Comparison of ENCODE assay signal across 18 mouse cellular contexts in genomic region chr10:127154652-127155051, GRCm38 (mm10). TPM values are rescaled to one million over a fixed set of nuclear protein-coding genes. Genes with fewer than 3 reads are reported as not detected.
A peak's percentile ranks its signal among the peaks of the same experiment; 100 is the strongest.
DNase-seq lines count a peak whose midpoint lies in the region; ATAC-seq and TF ChIP-seq lines count a peak whose summit lies in the region.
"Had no signal": no experiment of that assay in that cellular context is flagged by ENCODE, and none has a peak within 500 bp of the region (broad histone marks: within the 10 kb centered on the region; RNA-seq: fewer than 3 reads in every experiment).

No protein-coding gene starts in this region.

- H3K4me3 ChIP-seq in kidney, embryonic 14.5 days (ENCODE audit: low read length), result no peak overlapping the region
- no peak overlapping the region for H3K4me3 ChIP-seq in liver, adult 2 months (ENCODE audit: insufficient read depth, low read depth, low read length)
- H3K4me3 ChIP-seq in liver, embryonic 11.5 days (ENCODE audit: low read depth, low read length), result no peak overlapping the region
- no peak overlapping the region for H3K4me3 ChIP-seq in intestine, embryonic 16.5 days (ENCODE audit: low read length)
- H3K4me3 ChIP-seq in forebrain, embryonic 14.5 days (ENCODE audit: low read depth, low read length), result no peak overlapping the region
- H3K4me3 ChIP-seq: embryonic facial prominence, embryonic 12.5 days; heart, embryonic 10.5 days; hindbrain, embryonic 12.5 days had no signal

- ATAC-seq in kidney, embryonic 14.5 days (ENCODE audit: low FRiP score, low TSS enrichment), result peak; percentile 51; the same call in 1 of the 2 replicates
- ATAC-seq in liver, embryonic 11.5 days (replicated peaks; ENCODE audit: low FRiP score), result no peak
- 0 out of 2 replicates have a peak, but pooled peaks have one; percentile 10 for ATAC-seq in intestine, embryonic 16.5 days
- ATAC-seq in forebrain, embryonic 14.5 days, result no peak
- ATAC-seq: forebrain, embryonic 16.5 days had no signal

- no peaks in the 10 kb centered on the region for H3K9me3 ChIP-seq in kidney, embryonic 14.5 days (ENCODE audit: control insufficient read depth, low read length)
- H3K9me3 ChIP-seq in liver, embryonic 11.5 days (ENCODE audit: control insufficient read depth, low read length), result no peaks in the 10 kb centered on the region
- H3K9me3 ChIP-seq in intestine, embryonic 16.5 days (ENCODE audit: control insufficient read depth, low read length), result no peaks in the 10 kb centered on the region
- H3K9me3 ChIP-seq in forebrain, embryonic 14.5 days (replicated peaks; ENCODE audit: control insufficient read depth, low read length), result no peaks in the 10 kb centered on the region
- H3K9me3 ChIP-seq: embryonic facial prominence, embryonic 12.5 days; heart, embryonic 10.5 days; hindbrain, embryonic 12.5 days had no signal

- H3K4me1 ChIP-seq in kidney, embryonic 14.5 days (ENCODE audit: control insufficient read depth, insufficient read depth, low read length), result no peaks in the 10 kb centered on the region
- H3K4me1 ChIP-seq in liver, adult 2 months (ENCODE audit: control insufficient read depth, insufficient read depth, low read length), result peaks cover 16% of the 10 kb centered on the region
- no peaks in the 10 kb centered on the region for H3K4me1 ChIP-seq in liver, embryonic 11.5 days (replicated peaks; ENCODE audit: control insufficient read depth, insufficient read depth, low read length)
- peaks cover 13% of the 10 kb centered on the region for H3K4me1 ChIP-seq in intestine, embryonic 16.5 days (ENCODE audit: control insufficient read depth, insufficient read depth, low read length)
- H3K4me1 ChIP-seq in forebrain, embryonic 14.5 days (ENCODE audit: control insufficient read depth, insufficient read depth, low read length), result no peaks in the 10 kb centered on the region
- H3K4me1 ChIP-seq: embryonic facial prominence, embryonic 12.5 days; heart, embryonic 10.5 days; hindbrain, embryonic 12.5 days had no signal

- no peak overlapping the region for H3K9ac ChIP-seq in kidney, embryonic 14.5 days (ENCODE audit: low read depth, low read length)
- H3K9ac ChIP-seq in liver, adult 2 months (ENCODE audit: low read depth, low read length), result no peak overlapping the region
- no peak overlapping the region for H3K9ac ChIP-seq in liver, embryonic 11.5 days (ENCODE audit: low read depth, low read length)
- H3K9ac ChIP-seq in intestine, embryonic 16.5 days (ENCODE audit: low read depth, low read length), result no peak overlapping the region
- no peak overlapping the region for H3K9ac ChIP-seq in forebrain, embryonic 14.5 days (ENCODE audit: low read length)
- H3K9ac ChIP-seq: embryonic facial prominence, embryonic 12.5 days; hindbrain, embryonic 12.5 days had no signal

- no peak for TF ChIP-seq CTCF in liver, adult 2 months (IDR thresholded peaks at IDR 0.05; ENCODE audit: low read depth, low read length)

- H3K27me3 ChIP-seq in kidney, embryonic 14.5 days (ENCODE audit: control insufficient read depth, insufficient read depth, low read length), result no peaks in the 10 kb centered on the region
- no peaks in the 10 kb centered on the region for H3K27me3 ChIP-seq in liver, adult 2 months (ENCODE audit: control insufficient read depth, insufficient read depth, low read length)
- no peaks in the 10 kb centered on the region for H3K27me3 ChIP-seq in liver, embryonic 11.5 days (replicated peaks; ENCODE audit: control insufficient read depth, insufficient read depth, low read length)
- H3K27me3 ChIP-seq in intestine, embryonic 16.5 days (replicated peaks; ENCODE audit: control insufficient read depth, insufficient read depth, low read length), result no peaks in the 10 kb centered on the region
- H3K27me3 ChIP-seq in forebrain, embryonic 14.5 days (replicated peaks; ENCODE audit: control insufficient read depth, insufficient read depth, low read length), result no peaks in the 10 kb centered on the region
- H3K27me3 ChIP-seq: embryonic facial prominence, embryonic 12.5 days had no signal

- 68% methylated on average over 5 of the region's 5 CpGs for WGBS in kidney, embryonic 14.5 days
- WGBS in liver, adult 2 months, result 68% methylated on average over 5 of the region's 5 CpGs
- WGBS in liver, embryonic 11.5 days, result 80% methylated on average over 5 of the region's 5 CpGs
- 80% methylated on average over 5 of the region's 5 CpGs for WGBS in intestine, embryonic 16.5 days
- 84% methylated on average over 5 of the region's 5 CpGs for WGBS in forebrain, embryonic 14.5 days

- H3K27ac ChIP-seq in kidney, embryonic 14.5 days (ENCODE audit: low read depth, low read length), result peak overlapping the region; percentile 71; the same call in 1 of the 2 replicates
- H3K27ac ChIP-seq in liver, adult 2 months (replicated peaks; ENCODE audit: insufficient read depth, low read depth, low read length), result peak overlapping the region; percentile 29
- no peak overlapping the region for H3K27ac ChIP-seq in liver, embryonic 11.5 days (ENCODE audit: low read depth, low read length)
- no peak overlapping the region for H3K27ac ChIP-seq in intestine, embryonic 16.5 days (ENCODE audit: low read length)
- no peak overlapping the region for H3K27ac ChIP-seq in forebrain, embryonic 14.5 days (ENCODE audit: low read depth, low read length)
- H3K27ac ChIP-seq: embryonic facial prominence, embryonic 12.5 days; heart, embryonic 10.5 days; hindbrain, embryonic 12.5 days had no signal

- TF ChIP-seq POLR2A in liver, adult 2 months (IDR thresholded peaks at IDR 0.05; ENCODE audit: extremely low read depth, insufficient read depth, low read length), result no peak

- no peaks in the 10 kb centered on the region for H3K36me3 ChIP-seq in kidney, embryonic 14.5 days (ENCODE audit: control insufficient read depth, insufficient read depth, low read length)
- no peaks in the 10 kb centered on the region for H3K36me3 ChIP-seq in liver, adult 2 months (ENCODE audit: control insufficient read depth, insufficient read depth, low read length)
- H3K36me3 ChIP-seq in liver, embryonic 11.5 days (ENCODE audit: control insufficient read depth, insufficient read depth, low read length), result no peaks in the 10 kb centered on the region
- no peaks in the 10 kb centered on the region for H3K36me3 ChIP-seq in intestine, embryonic 16.5 days (ENCODE audit: control insufficient read depth, insufficient read depth, low read length)
- no peaks in the 10 kb centered on the region for H3K36me3 ChIP-seq in forebrain, embryonic 14.5 days (ENCODE audit: control insufficient read depth, insufficient read depth, low read length)
- H3K36me3 ChIP-seq: embryonic facial prominence, embryonic 12.5 days; heart, embryonic 10.5 days; hindbrain, embryonic 12.5 days had no signal

- no peak for DNase-seq in kidney, postnatal 25 days
- no peak for DNase-seq in liver, adult 2 months (ENCODE audit: extremely low read depth, low read depth, low spot score)
- DNase-seq in liver, embryonic 11.5 days (ENCODE audit: low spot score), result no peak
- DNase-seq in forebrain, embryonic 14.5 days (ENCODE audit: low spot score), result no peak
- DNase-seq: adrenal gland, postnatal 10 days; cerebellum, adult 11-12 months; cerebellum, adult 9-10 months; cerebellum, postnatal 25 days; gastrocnemius, postnatal 10 days; heart, adult 18-20 months; heart, postnatal 10 days; heart, postnatal 4 days had no signal

- no peak overlapping the region for H3K4me2 ChIP-seq in kidney, embryonic 14.5 days (replicated peaks; ENCODE audit: low read depth, low read length)
- no peak overlapping the region for H3K4me2 ChIP-seq in liver, embryonic 11.5 days
- H3K4me2 ChIP-seq in intestine, embryonic 16.5 days (ENCODE audit: low read depth, low read length), result no peak overlapping the region
- H3K4me2 ChIP-seq in forebrain, embryonic 14.5 days (ENCODE audit: low read length), result no peak overlapping the region
- H3K4me2 ChIP-seq: embryonic facial prominence, embryonic 12.5 days; hindbrain, embryonic 12.5 days had no signal

- no peaks in the 10 kb centered on the region for H3K79me2 ChIP-seq in liver, adult 2 months (ENCODE audit: control insufficient read depth, insufficient read depth, low read length)

RNA-seq across cellular contexts. Expression of gene B4galnt1, which starts 10.4 kb away (rescaled TPM):
- polyA plus RNA-seq in kidney, embryonic 14.5 days (2014; fragmentation: Nextera tagmentation; extraction: Ambion mirVana), result 6.2 and 8.7 TPM in 2 replicates
- total RNA-seq in liver, adult 2 months (2014; rRNA removed), result 21.9 and 36.3 TPM in 2 replicates
- polyA plus RNA-seq in liver, adult 2 months (2012; rRNA removed), result 85.0 and 89.8 TPM in 2 replicates
- 21.6 and 26.3 TPM in 2 replicates for polyA plus RNA-seq in liver, embryonic 11.5 days (2014; fragmentation: Nextera tagmentation; extraction: Ambion mirVana)
- 65.6 and 66.7 TPM in 2 replicates for polyA plus RNA-seq in intestine, embryonic 16.5 days (2015; fragmentation: Nextera tagmentation; extraction: Ambion mirVana)
- 30.7 and 46.8 TPM in 2 replicates for polyA plus RNA-seq in forebrain, embryonic 14.5 days (2014; fragmentation: Nextera tagmentation; extraction: Ambion mirVana)

RNA-seq across cellular contexts. Expression of gene Slc26a10, which starts 25.8 kb away (rescaled TPM):
- 2.0 and 2.3 TPM in 2 replicates for polyA plus RNA-seq in kidney, embryonic 14.5 days (2014; fragmentation: Nextera tagmentation; extraction: Ambion mirVana)
- total RNA-seq in liver, adult 2 months (2014; rRNA removed), result 1.3 and 3.1 TPM in 2 replicates
- polyA plus RNA-seq in liver, adult 2 months (2012; rRNA removed), result 4.1 and 5.8 TPM in 2 replicates
- 3.6 and 5.2 TPM in 2 replicates for polyA plus RNA-seq in liver, embryonic 11.5 days (2014; fragmentation: Nextera tagmentation; extraction: Ambion mirVana)
- 1.0 and 1.1 TPM in 2 replicates for polyA plus RNA-seq in intestine, embryonic 16.5 days (2015; fragmentation: Nextera tagmentation; extraction: Ambion mirVana)
- 0.69 and 0.95 TPM in 2 replicates for polyA plus RNA-seq in forebrain, embryonic 14.5 days (2014; fragmentation: Nextera tagmentation; extraction: Ambion mirVana)

RNA-seq across cellular contexts. Expression of gene Os9, which starts 33.7 kb away (rescaled TPM):
- polyA plus RNA-seq in kidney, embryonic 14.5 days (2014; fragmentation: Nextera tagmentation; extraction: Ambion mirVana), result 31.4 and 47.5 TPM in 2 replicates
- 130 TPM in 2 replicates for total RNA-seq in liver, adult 2 months (2014; rRNA removed)
- 128 and 130 TPM in 2 replicates for polyA plus RNA-seq in liver, adult 2 months (2012; rRNA removed)
- 51.2 and 54.7 TPM in 2 replicates for polyA plus RNA-seq in liver, embryonic 11.5 days (2014; fragmentation: Nextera tagmentation; extraction: Ambion mirVana)
- polyA plus RNA-seq in intestine, embryonic 16.5 days (2015; fragmentation: Nextera tagmentation; extraction: Ambion mirVana), result 110 and 116 TPM in 2 replicates
- 53.0 and 66.3 TPM in 2 replicates for polyA plus RNA-seq in forebrain, embryonic 14.5 days (2014; fragmentation: Nextera tagmentation; extraction: Ambion mirVana)

RNA-seq across cellular contexts. Expression of gene Arhgef25, which starts 35.2 kb away (rescaled TPM):
- polyA plus RNA-seq in kidney, embryonic 14.5 days (2014; fragmentation: Nextera tagmentation; extraction: Ambion mirVana), result 31.0 and 32.9 TPM in 2 replicates
- 0.83 and 0.87 TPM in 2 replicates for total RNA-seq in liver, adult 2 months (2014; rRNA removed)
- 0.91 and 1.4 TPM in 2 replicates for polyA plus RNA-seq in liver, adult 2 months (2012; rRNA removed)
- 28.3 and 30.2 TPM in 2 replicates for polyA plus RNA-seq in liver, embryonic 11.5 days (2014; fragmentation: Nextera tagmentation; extraction: Ambion mirVana)
- polyA plus RNA-seq in intestine, embryonic 16.5 days (2015; fragmentation: Nextera tagmentation; extraction: Ambion mirVana), result 44.7 and 46.3 TPM in 2 replicates
- polyA plus RNA-seq in forebrain, embryonic 14.5 days (2014; fragmentation: Nextera tagmentation; extraction: Ambion mirVana), result 21.4 and 22.9 TPM in 2 replicates

RNA-seq across cellular contexts. Expression of gene Dtx3, which starts 40.9 kb away (rescaled TPM):
- 107 and 117 TPM in 2 replicates for polyA plus RNA-seq in kidney, embryonic 14.5 days (2014; fragmentation: Nextera tagmentation; extraction: Ambion mirVana)
- total RNA-seq in liver, adult 2 months (2014; rRNA removed), result 1.5 and 1.8 TPM in 2 replicates
- polyA plus RNA-seq in liver, adult 2 months (2012; rRNA removed), result 5.2 and 10.0 TPM in 2 replicates
- 64.0 and 70.8 TPM in 2 replicates for polyA plus RNA-seq in liver, embryonic 11.5 days (2014; fragmentation: Nextera tagmentation; extraction: Ambion mirVana)
- 54.4 and 56.9 TPM in 2 replicates for polyA plus RNA-seq in intestine, embryonic 16.5 days (2015; fragmentation: Nextera tagmentation; extraction: Ambion mirVana)
- polyA plus RNA-seq in forebrain, embryonic 14.5 days (2014; fragmentation: Nextera tagmentation; extraction: Ambion mirVana), result 148 and 187 TPM in 2 replicates

Comparison
In these comparisons a context has a peak if more than half of its experiments do, and no peak if none do; other contexts are left out.
1. H3K27ac ChIP-seq: peak in kidney, embryonic 14.5 days (single experiment) and liver, adult 2 months (single experiment); none in liver, embryonic 11.5 days (single experiment), intestine, embryonic 16.5 days (single experiment) and forebrain, embryonic 14.5 days (single experiment).
2. ATAC-seq: peak in kidney, embryonic 14.5 days (single experiment) and intestine, embryonic 16.5 days (single experiment); none in liver, embryonic 11.5 days (single experiment) and forebrain, embryonic 14.5 days (single experiment).